Mouse (Mus musculus) heart, adult 2 months (tissue): ENCODE results near the gene Umod. TPM values are rescaled to one million over a fixed set of nuclear protein-coding genes. Genes with fewer than 3 reads are reported as not detected.

Source experiments
- DNase-seq, 2 experiments: peaks; one replicate each; pipeline ENCODE4 v3.0.0; 2021
- H3K27ac ChIP-seq: fragments of 200-600 bp; 2 replicates; pipeline ENCODE4 v1.8.1; 2022
- H3K27me3 ChIP-seq: fragments of 200-500 bp; 2 replicates; pipeline ENCODE4 v1.6.1; 2012; ENCODE audit warnings: mild to moderate bottlenecking, low read length, inconsistent platforms, mixed read lengths; ENCODE audit not compliant: control insufficient read depth, insufficient read depth
- H3K36me3 ChIP-seq: fragments of 200-500 bp; 2 replicates; pipeline ENCODE4 v1.6.1; 2012; ENCODE audit warnings: low read length, inconsistent platforms; ENCODE audit not compliant: control insufficient read depth, insufficient read depth
- H3K4me1 ChIP-seq: fragments of 200-500 bp; 2 replicates; pipeline ENCODE4 v1.6.1; 2011; ENCODE audit warnings: low read length; ENCODE audit not compliant: control insufficient read depth, insufficient read depth
- H3K4me3 ChIP-seq: fragments of 200-600 bp; 2 replicates; pipeline ENCODE4 v1.8.1; 2022
- H3K79me2 ChIP-seq: fragments of 200-500 bp; replicated peaks from 2 replicates; pipeline ENCODE4 v1.6.1; 2012; ENCODE audit warnings: mild to moderate bottlenecking, inconsistent platforms, low read length, moderate library complexity, mixed read lengths; ENCODE audit not compliant: control insufficient read depth, insufficient read depth
- H3K9ac ChIP-seq: fragments of 200-500 bp; 2 replicates; pipeline ENCODE4 v1.6.1; 2012; ENCODE audit warnings: low read depth, mild to moderate bottlenecking, control low read depth, inconsistent platforms, low read length, mixed read lengths
- CTCF ChIP-seq: fragments of 200-600 bp; IDR thresholded peaks from 2 replicates; pipeline ENCODE4 v1.8.1; 2022; ENCODE audit warnings: antibody characterized with exemption, mild to moderate bottlenecking, moderate library complexity
- EP300 ChIP-seq: fragments of 200-500 bp; IDR thresholded peaks from 2 replicates; pipeline ENCODE4 v1.6.1; 2011; ENCODE audit warnings: low read depth, low read length, control low read depth; ENCODE audit not compliant: insufficient read depth
- POLR2A ChIP-seq: fragments of 200-500 bp; IDR thresholded peaks from 2 replicates; pipeline ENCODE4 v1.6.1; 2011; ENCODE audit warnings: mild to moderate bottlenecking, low read depth, low read length, control low read depth; ENCODE audit not compliant: insufficient read depth
- WGBS: fragments of 180-500 bp; shearing (Covaris S2); methylation state at CpG from one replicate; pipeline ENCODE4 v1.1.7; 2018; 5-methylcytosine and 5-hydroxymethylcytosine counted together
- intact Hi-C: fragments of 180-260 bp; cut with DNase I; formaldehyde crosslinking; loops from one replicate; pipeline ENCODE4 v1.15.1; 2025
- polyA plus RNA-seq: library from polyadenylated mRNA; depleted of rRNA; stranded (reverse); fragments of >200 nt; gene quantifications from 2 replicates; pipeline ENCODE4 v1.2.3, GENCODE M21; 2012
- total RNA-seq, 2 experiments: library from RNA; stranded (reverse); gene quantifications; 2 replicates each; pipeline ENCODE4 v1.2.3; 2021

Umod gene
- total and polyA plus RNA-seq, 3 experiments, result 0.12 TPM; not detected in 2

- Histone ChIP-seq H3K4me1 (no peaks in the 10 kb centered on the region), H3K4me3 (no peak within 1 kb of the TSS), H3K27me3 (no peaks in the 10 kb centered on the region), H3K79me2 (no peaks in the 10 kb centered on the region), H3K36me3 (no peaks in the 10 kb centered on the region), H3K9ac (no peak within 1 kb of the TSS), H3K27ac (no peak within 1 kb of the TSS)
- TF ChIP-seq CTCF, result no peak
- no peak for TF ChIP-seq EP300
- no peak for TF ChIP-seq POLR2A
- 62% methylated on average over 4 of the region's 4 CpGs for WGBS
- no peak for DNase-seq
- intact Hi-C loops, result no loop called here
Measured at GRCm38 (mm10) chr7:119523389-119523788, 44.3 kb upstream of the Umod start, which contains the start of gene Pdilt. Gene Pdilt, minus strand, starts transcription at chr7:119523489.

GRCm38 (mm10) chr7:119522385-119522784 lies 43.3 kb upstream of the Umod start:
- no peaks in the 10 kb centered on the region for H3K36me3 ChIP-seq
- H3K4me1 ChIP-seq, result no peaks in the 10 kb centered on the region
- no peak overlapping the region for H3K4me3 ChIP-seq
- DNase-seq, result no peak
- 57% methylated on average over 1 of the region's 1 CpGs for WGBS
- no peak overlapping the region for H3K9ac ChIP-seq
- H3K27me3 ChIP-seq, result no peaks in the 10 kb centered on the region
- no peak overlapping the region for H3K27ac ChIP-seq
- H3K79me2 ChIP-seq, result no peaks in the 10 kb centered on the region
- intact Hi-C loops, result no loop called here
- TF ChIP-seq POLR2A (no peak), CTCF (no peak), EP300 (no peak)

- WGBS, result 72% methylated on average over 3 of the region's 3 CpGs
- Histone ChIP-seq H3K36me3 (no peaks in the 10 kb centered on the region), H3K79me2 (no peaks in the 10 kb centered on the region), H3K9ac (no peak overlapping the region), H3K27ac (no peak overlapping the region), H3K4me1 (no peaks in the 10 kb centered on the region), H3K4me3 (no peak overlapping the region), H3K27me3 (no peaks in the 10 kb centered on the region)
- intact Hi-C loops, result no loop called here
- TF ChIP-seq POLR2A (no peak), CTCF (no peak), EP300 (no peak)
- no peak for DNase-seq
Measured at GRCm38 (mm10) chr7:119521816-119522215, 42.7 kb upstream of the Umod start.

- no peaks in the 10 kb centered on the region for H3K4me1 ChIP-seq
- H3K79me2 ChIP-seq, result no peaks in the 10 kb centered on the region
- no peak overlapping the region for H3K27ac ChIP-seq
- DNase-seq, result peak; percentile 40 to 69
- no peak for TF ChIP-seq POLR2A
- no peak for TF ChIP-seq EP300
- TF ChIP-seq CTCF, result peak; percentile 88
- H3K27me3 ChIP-seq, result no peaks in the 10 kb centered on the region
- H3K9ac ChIP-seq, result no peak overlapping the region
- intact Hi-C loops, result loop anchor here (10.0 kb wide), 3 partner anchors 155 to 755 kb away; no protein-coding TSS in a partner anchor
- 40% methylated on average over 5 of the region's 5 CpGs for WGBS
- H3K36me3 ChIP-seq, result no peaks in the 10 kb centered on the region
- no peak overlapping the region for H3K4me3 ChIP-seq
Measured at GRCm38 (mm10) chr7:119519654-119520053, 40.6 kb upstream of the Umod start.

GRCm38 (mm10) chr7:119519163-119519562 lies 40.1 kb upstream of the Umod start, which contains the start of gene Acsm5:
Gene Acsm5, plus strand, starts transcription at chr7:119519463.
- no peak within 1 kb of the TSS for H3K27ac ChIP-seq
- H3K4me3 ChIP-seq, result no peak within 1 kb of the TSS
- H3K79me2 ChIP-seq, result no peaks in the 10 kb centered on the region
- no peak for DNase-seq
- no peaks in the 10 kb centered on the region for H3K4me1 ChIP-seq
- WGBS, result 62% methylated on average over 5 of the region's 5 CpGs
- H3K27me3 ChIP-seq, result no peaks in the 10 kb centered on the region
- intact Hi-C loops, result loop anchor here (10.0 kb wide), 3 partner anchors 156 to 754 kb away; no protein-coding TSS in a partner anchor
- no peaks in the 10 kb centered on the region for H3K36me3 ChIP-seq
- TF ChIP-seq CTCF, result no peak
- TF ChIP-seq EP300, result no peak
- TF ChIP-seq POLR2A, result no peak
- H3K9ac ChIP-seq, result no peak within 1 kb of the TSS

GRCm38 (mm10) chr7:119516272-119516558 lies 37.1 kb upstream of the Umod start:
- WGBS, result 69% methylated on average over 7 of the region's 7 CpGs

More at GRCm38 (mm10) chr7:119516272-119516558, 37.1 kb upstream of the Umod start:
- no peak for DNase-seq
- Histone ChIP-seq H3K9ac (no peak overlapping the region), H3K36me3 (no peaks in the 10 kb centered on the region), H3K27ac (no peak overlapping the region), H3K4me3 (no peak overlapping the region), H3K27me3 (no peaks in the 10 kb centered on the region), H3K4me1 (no peaks in the 10 kb centered on the region), H3K79me2 (no peaks in the 10 kb centered on the region)
- intact Hi-C loops, result loop anchor here (10.0 kb wide), 3 partner anchors 159 to 751 kb away; no protein-coding TSS in a partner anchor
- no peak for TF ChIP-seq CTCF
- TF ChIP-seq EP300, result no peak
- TF ChIP-seq POLR2A, result no peak
